Mouse (Mus musculus) hematopoietic stem cell, adult 5-6 weeks (primary cell): ENCODE data around the gene Rpl37a. TPM values are rescaled to one million over a fixed set of nuclear protein-coding genes. Genes with fewer than 3 reads are reported as not detected.

ENCODE experiments used
- ATAC-seq, 2 experiments: fragments of 125-278 bp in 1 of 2; replicated peaks in 1 of 2; 2 replicates each; pipeline ENCODE4 v1.8.0; 2016 to 2017; ENCODE audit warnings: inconsistent platforms in 2 of 2, mild to moderate bottlenecking in 2 of 2, moderate number of reproducible peaks in 2 of 2, low read depth in 1 of 2, moderate TSS enrichment in 1 of 2; ENCODE audit not compliant: low FRiP score in 2 of 2, poor library complexity in 2 of 2, severe bottlenecking in 2 of 2, insufficient read depth in 1 of 2, low TSS enrichment in 1 of 2
- total RNA-seq: library from RNA; stranded (forward); fragments of 172-1452, 232-1000 nt; gene quantifications from 2 replicates; pipeline ENCODE4 v1.2.3, GENCODE M21; 2017

Rpl37a gene
- total RNA-seq, 1 experiment from 2014 or later: 343 TPM

DNA sequence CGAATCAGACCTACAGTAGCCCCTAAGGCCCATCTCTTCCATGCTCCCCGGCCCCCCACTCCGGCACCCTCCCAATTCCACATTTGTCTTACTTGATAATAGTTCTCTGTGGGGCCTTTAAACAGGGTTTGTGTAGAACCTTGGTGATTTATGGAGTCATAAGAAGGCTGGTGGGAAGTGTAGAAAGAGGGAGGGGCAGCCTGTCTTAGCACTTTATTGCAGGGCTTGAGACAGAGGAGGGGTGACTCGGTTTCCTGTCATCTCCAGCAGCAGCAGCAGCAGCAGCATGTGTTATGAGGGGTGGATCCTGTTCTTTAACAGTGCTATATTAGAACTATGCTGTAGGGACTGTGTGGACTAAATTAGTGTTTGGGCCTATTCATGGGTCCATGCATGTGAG lies 17.7 kb downstream of the Rpl37a start:
- ATAC-seq: no peak

- no peak for ATAC-seq
Measured at GRCm38 (mm10) chr1:72730126-72730525, 19.0 kb downstream of the Rpl37a start.

DNA sequence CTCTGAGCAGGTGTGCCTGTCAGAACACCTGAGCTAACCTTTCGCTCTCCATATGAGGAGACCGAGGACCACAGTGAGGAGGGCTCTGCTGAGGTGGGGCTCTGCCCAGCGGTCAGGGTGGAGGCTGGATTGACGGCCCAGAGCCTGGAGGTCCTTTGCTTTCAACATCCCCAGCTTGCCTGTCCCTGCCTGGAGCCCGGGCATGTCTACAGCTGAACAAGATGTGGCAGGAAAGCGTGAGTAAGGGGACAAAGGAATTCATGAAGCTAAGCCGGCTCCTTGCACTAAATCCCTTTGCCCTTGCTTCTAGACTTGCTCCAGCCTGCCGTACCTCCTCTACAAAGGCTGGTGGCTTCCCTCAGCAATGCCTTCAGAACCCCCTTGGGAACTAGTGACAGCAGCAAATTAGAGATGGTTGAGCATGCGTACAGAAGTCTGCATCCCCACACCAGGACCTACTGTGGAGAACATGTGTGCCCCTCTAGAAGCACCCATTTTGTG lies 22.2 kb downstream of the Rpl37a start:
- no peak for ATAC-seq

DNA sequence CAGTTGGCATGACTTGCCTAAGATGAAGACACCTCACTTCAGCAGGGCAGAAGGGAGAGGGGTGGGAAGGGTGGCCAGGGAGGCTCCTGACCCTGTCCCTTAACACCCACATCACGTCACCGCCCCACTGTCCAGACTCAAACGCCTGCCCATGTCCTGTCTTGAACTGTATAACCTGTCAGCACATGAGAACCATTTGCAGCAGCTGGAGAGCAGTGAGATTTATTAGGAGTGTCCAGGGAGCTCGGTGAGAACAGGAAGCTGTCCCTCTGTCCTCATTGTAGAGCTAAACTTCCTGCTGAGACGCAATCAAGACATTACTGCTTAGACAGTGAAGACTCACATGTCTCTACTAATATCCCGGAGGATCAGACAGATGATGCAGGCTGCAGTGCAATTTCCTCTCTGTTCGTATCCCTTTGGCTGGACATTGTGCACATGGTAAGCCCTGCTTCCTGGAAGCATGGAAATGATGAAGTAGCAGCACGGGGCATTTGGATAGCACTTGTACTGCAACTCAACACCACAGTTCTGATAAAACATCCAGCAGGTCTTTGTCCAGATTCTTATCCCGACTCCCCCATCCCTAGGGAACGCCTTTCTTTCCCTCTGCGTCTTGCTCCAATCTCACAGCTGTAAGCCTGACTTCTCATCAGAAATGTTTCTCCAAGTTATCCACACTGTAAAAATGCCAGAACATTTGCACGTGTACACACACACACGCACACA lies 25.5 kb downstream of the Rpl37a start:
- no peak for ATAC-seq

GRCm38 (mm10) chr1:72738946-72739680 lies 28.0 kb downstream of the Rpl37a start:
- no peak for ATAC-seq

- ATAC-seq: no peak
Measured at GRCm38 (mm10) chr1:72739681-72740063, 28.6 kb downstream of the Rpl37a start.

DNA sequence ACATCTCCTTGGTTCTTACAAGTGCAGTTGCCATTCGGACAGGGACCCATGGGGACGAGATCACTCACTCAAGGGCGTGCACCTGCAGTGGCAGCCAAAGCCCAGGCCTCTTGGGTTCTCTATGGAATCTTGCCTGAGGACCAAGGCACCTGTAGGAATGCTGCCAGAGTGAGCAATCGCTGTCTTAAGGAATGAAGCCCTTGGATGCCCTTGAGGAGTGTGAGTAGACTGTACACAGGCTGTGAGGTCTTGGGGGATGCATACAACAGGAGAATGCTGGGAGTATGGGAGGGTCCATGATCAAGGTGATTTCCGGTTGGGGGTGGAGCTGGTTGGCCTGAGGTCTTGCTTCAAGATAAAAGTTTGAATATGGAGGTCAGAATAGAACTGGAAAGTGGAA lies 30.3 kb downstream of the Rpl37a start:
- ATAC-seq: no peak

GRCm38 (mm10) chr1:72744816-72745506 lies 33.9 kb downstream of the Rpl37a start:
- ATAC-seq: no peak

DNA sequence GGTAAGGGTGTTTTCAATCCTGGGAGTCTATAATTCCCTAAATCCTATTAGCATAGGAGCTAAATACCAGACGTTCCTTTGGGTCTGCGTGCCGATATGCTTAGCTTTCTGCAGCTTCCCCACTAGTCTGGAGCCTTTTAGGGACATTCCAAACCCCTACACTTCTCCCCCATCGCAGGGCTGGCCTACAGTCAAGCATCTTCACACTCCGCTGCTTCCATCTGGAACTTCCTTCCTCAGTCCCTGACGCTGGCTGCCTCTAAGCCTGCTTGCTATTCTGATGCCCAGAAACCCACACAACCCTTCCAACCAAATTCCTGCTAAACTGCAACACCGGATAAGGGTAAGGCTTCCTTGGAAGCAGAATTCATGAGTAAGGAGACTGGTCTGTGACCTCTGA lies 35.3 kb downstream of the Rpl37a start:
- no peak for ATAC-seq

DNA sequence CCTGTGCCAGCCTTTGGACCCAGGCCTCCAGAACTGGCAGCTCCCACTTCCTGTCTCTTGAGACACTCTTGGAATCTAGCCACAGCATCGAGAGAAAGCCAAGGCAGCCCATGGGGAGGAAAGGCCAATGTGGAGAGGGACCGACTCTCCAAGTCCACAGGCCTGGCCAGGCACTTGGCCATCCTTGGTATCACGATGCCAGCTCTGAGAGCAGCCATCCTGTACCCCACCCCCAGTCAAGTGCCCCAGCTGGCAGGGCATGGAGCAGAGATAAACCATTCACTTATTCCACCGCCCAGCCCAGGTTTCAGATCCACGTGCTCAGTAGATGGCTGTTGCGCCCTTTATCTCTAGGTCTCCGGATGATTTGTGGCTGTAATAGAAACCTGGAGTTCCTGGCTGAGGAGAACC lies 40.3 kb downstream of the Rpl37a start:
- ATAC-seq: no peak

DNA sequence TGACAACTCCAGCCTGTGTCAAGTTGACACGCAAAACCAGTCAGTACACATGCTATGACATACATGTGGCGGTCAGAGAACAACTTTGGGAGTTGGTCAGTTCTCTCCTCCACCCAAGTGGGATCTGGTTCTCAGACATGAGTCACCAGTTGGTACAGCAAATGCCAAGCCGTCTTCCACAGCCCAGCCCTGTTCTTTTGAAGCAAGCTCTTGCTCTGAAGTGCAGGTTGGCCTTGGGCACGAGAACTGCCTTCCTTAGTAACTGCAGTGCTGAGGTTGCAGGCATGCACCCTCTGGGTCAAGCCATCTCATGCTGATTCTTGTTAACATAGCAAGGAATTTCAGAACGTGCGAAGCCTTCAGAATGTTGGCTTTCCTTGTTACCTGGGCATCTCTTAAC lies 42.1 kb downstream of the Rpl37a start:
- ATAC-seq: no peak

GRCm38 (mm10) chr1:72755227-72755626 lies 44.1 kb downstream of the Rpl37a start:
- no peak for ATAC-seq

DNA sequence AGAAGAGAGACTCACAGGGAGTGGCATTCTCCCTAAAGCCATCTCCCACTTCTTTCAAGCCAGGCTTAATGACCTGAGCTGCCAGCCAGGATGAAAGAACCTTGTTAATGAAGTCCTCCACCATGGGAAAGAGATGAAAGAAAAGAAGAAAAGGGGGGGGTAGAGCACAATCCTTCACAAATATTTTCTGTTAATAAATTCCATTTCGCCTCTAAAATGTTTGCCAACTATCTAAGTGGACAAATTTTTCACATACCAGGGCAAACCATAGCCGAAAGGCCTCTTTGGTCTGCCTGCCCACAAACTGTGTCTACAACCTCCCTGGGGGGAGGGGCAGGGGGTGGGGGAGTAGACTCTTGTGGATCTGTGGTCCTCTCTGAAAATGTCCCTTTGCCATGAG lies 44.7 kb downstream of the Rpl37a start:
- no peak for ATAC-seq

DNA sequence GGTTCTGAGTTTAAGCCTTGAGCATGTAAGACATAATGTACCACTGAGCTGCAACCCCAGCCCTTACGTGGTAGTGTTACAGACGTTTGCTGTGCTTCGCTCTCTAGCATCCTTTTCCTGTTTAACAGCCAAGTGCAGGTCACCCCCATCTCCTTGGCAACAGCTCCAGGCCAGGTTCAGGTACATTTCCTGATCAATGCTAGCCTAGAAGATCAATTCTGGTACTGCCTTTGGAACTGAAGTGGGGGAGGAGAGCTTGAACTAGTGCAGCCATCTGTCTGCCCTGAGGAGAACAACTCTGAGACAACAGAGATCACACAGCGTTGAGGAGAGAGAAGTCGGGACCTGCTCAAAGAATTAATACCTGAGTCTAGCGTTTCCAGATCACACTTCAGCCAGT lies 48.7 kb downstream of the Rpl37a start:
- no peak for ATAC-seq

Other genes starting within 250 kb of the Rpl37a start
- gene March4, start 174.4 kb upstream of the Rpl37a start, total RNA-seq: 0.13 TPM in 1 of 2 replicates, not detected in the other
- gene Smarcal1, start 128.0 kb upstream of the Rpl37a start, total RNA-seq: 31.7 and 35.7 TPM in 2 replicates
- not detected in 2 replicates for gene Ankar, start 10.7 kb upstream of the Rpl37a start, total RNA-seq
- gene Igfbp2, start 113.2 kb downstream of the Rpl37a start, total RNA-seq: not detected in 2 replicates
- 0.30 and 0.69 TPM in 2 replicates for gene Igfbp5, start 163.6 kb downstream of the Rpl37a start, total RNA-seq